Mouse (Mus musculus) olfactory bulb, adult 2 months (tissue): ENCODE data around the gene Hoxa6.

Source experiments
- CTCF ChIP-seq: fragments of 200-500 bp; IDR thresholded peaks from 2 replicates; pipeline ENCODE4 v1.5.1; 2012; ENCODE audit warnings: low read depth, mild to moderate bottlenecking, low read length, moderate library complexity; ENCODE audit not compliant: insufficient read depth
- POLR2A ChIP-seq: fragments of 200-500 bp; IDR thresholded peaks from 2 replicates; pipeline ENCODE4 v1.6.1; 2012; ENCODE audit warnings: mild to moderate bottlenecking, low read depth, low read length, moderate library complexity; ENCODE audit not compliant: insufficient read depth

DNA sequence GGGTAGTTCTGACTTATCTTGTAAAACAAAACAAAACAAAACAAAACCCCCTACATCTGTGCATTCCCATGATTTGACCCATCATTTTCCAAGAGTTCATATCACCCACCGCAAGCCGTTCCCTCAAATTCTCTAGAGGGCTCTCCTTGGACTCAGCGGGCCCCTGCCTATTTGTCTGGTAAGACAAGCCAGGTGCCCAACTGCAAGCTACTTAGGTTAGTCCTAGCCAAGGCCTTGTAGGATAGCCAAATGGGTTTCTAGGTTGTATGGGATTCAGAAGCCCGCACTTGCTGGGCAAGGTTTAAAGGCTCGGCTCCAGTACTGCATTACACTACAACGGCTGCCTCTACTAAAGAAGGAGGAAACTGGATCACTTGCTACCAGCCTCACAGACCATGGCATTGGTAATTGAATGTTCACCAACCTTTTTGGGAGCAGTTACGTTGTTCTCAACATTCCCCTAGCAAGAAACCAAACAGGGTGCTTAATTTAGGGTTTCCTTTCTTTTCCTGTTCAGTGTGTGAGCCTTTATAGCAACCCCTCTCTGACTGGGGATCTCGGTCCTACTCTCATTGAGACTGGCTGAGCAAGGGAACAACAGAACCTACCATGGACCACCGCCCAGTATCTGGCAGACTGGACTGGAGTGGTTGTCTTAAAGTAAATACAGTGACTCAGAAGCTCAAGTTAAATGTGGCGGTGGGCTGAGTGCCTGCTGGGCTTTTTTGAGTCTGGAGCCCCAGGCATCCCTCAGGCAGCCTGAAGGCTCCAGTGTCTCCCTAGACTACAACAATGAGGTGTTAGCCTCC is 29.0 kb upstream of the Hoxa6 start:
- no peak for TF ChIP-seq CTCF
- TF ChIP-seq POLR2A = no peak
